Mouse (Mus musculus) testis, postnatal 14 days (tissue): ENCODE measurements around the gene Anks1b.

Experiments
- DNase-seq: peaks from one replicate; pipeline ENCODE4 v3.0.0; 2021; ENCODE audit warnings: low spot score

Gene Anks1b

GRCm38 (mm10) chr10:89974361-89974760 is 101.1 kb downstream of the Anks1b start:
- no peak for DNase-seq

- DNase-seq = no peak
Measured at GRCm38 (mm10) chr10:89975431-89975841, 102.1 kb downstream of the Anks1b start.

GRCm38 (mm10) chr10:89976577-89976976 is 103.3 kb downstream of the Anks1b start:
- no peak for DNase-seq

- no peak for DNase-seq
Measured at GRCm38 (mm10) chr10:89994171-89994570, 120.9 kb downstream of the Anks1b start.

GRCm38 (mm10) chr10:89995621-89996428 is 122.5 kb downstream of the Anks1b start:
- no peak for DNase-seq

GRCm38 (mm10) chr10:90003980-90004729 is 130.8 kb downstream of the Anks1b start:
- DNase-seq = no peak

- DNase-seq = no peak
Measured at GRCm38 (mm10) chr10:90004882-90005281, 131.6 kb downstream of the Anks1b start.

GRCm38 (mm10) chr10:90033037-90033436 is 159.7 kb downstream of the Anks1b start:
- no peak for DNase-seq

- DNase-seq = no peak
Measured at GRCm38 (mm10) chr10:90043287-90043686, 170.0 kb downstream of the Anks1b start.

- DNase-seq = no peak
Measured at GRCm38 (mm10) chr10:90043773-90044172, 170.5 kb downstream of the Anks1b start.

GRCm38 (mm10) chr10:90044229-90044628 is 170.9 kb downstream of the Anks1b start:
- DNase-seq = no peak

GRCm38 (mm10) chr10:90068651-90069050 is 195.3 kb downstream of the Anks1b start:
- no peak for DNase-seq

GRCm38 (mm10) chr10:90077930-90078329 is 204.6 kb downstream of the Anks1b start:
- DNase-seq = no peak

- no peak for DNase-seq
Measured at GRCm38 (mm10) chr10:90081151-90081550, 207.8 kb downstream of the Anks1b start.

- DNase-seq = no peak
Measured at GRCm38 (mm10) chr10:90081630-90082029, 208.3 kb downstream of the Anks1b start.

- DNase-seq = no peak
Measured at GRCm38 (mm10) chr10:90093877-90094276, 220.6 kb downstream of the Anks1b start.

- no peak for DNase-seq
Measured at GRCm38 (mm10) chr10:90112662-90113061, 239.4 kb downstream of the Anks1b start.

GRCm38 (mm10) chr10:90116867-90117266 is 243.6 kb downstream of the Anks1b start:
- DNase-seq = no peak

GRCm38 (mm10) chr10:90117836-90118235 is 244.5 kb downstream of the Anks1b start:
- DNase-seq = no peak

GRCm38 (mm10) chr10:90137538-90137937 is 264.2 kb downstream of the Anks1b start:
- no peak for DNase-seq

- no peak for DNase-seq
Measured at GRCm38 (mm10) chr10:90140947-90141346, 267.6 kb downstream of the Anks1b start.

GRCm38 (mm10) chr10:90144444-90144843 is 271.1 kb downstream of the Anks1b start:
- no peak for DNase-seq

GRCm38 (mm10) chr10:90151510-90151909 is 278.2 kb downstream of the Anks1b start:
- no peak for DNase-seq
